Mouse (Mus musculus) midbrain, embryonic 14.5 days (tissue): Measurements from ENCODE around the gene Zfp988. TPM values are rescaled to one million over a fixed set of nuclear protein-coding genes. Genes with fewer than 3 reads are reported as not detected.
A peak's percentile ranks its signal among the peaks of the same experiment; 100 is the strongest.
"Not testable (repeated sequence)": the region's sequence is repeated elsewhere in the genome, so short reads cannot be mapped to it uniquely, and the experiment has no call there.

Experiments used
- ATAC-seq: fragments of 200-750 bp; cut with Nextera tagmentation; 2 replicates; pipeline ENCODE4 v1.8.0; 2017; ENCODE audit warnings: moderate number of reproducible peaks, moderate library complexity; ENCODE audit not compliant: low FRiP score, low TSS enrichment
- DNase-seq: peaks from one replicate; pipeline ENCODE4 v3.0.0-alpha.2; 2015
- H3K27ac ChIP-seq: fragments of 300-500 bp; sonication (generic); replicated peaks from 2 replicates; pipeline ENCODE4 v1.5.1; 2014; ENCODE audit warnings: mild to moderate bottlenecking, low read depth, low read length, moderate library complexity
- H3K27me3 ChIP-seq: fragments of 300-500 bp; sonication (generic); 2 replicates; pipeline ENCODE4 v1.6.1; 2014; ENCODE audit warnings: low read length, control low read depth, mixed read lengths; ENCODE audit not compliant: control insufficient read depth, insufficient read depth
- H3K36me3 ChIP-seq: fragments of 300-500 bp; sonication (generic); 2 replicates; pipeline ENCODE4 v1.6.1; 2014; ENCODE audit warnings: low read length, control low read depth; ENCODE audit not compliant: control insufficient read depth, insufficient read depth
- H3K4me1 ChIP-seq: fragments of 300-500 bp; sonication (generic); 2 replicates; pipeline ENCODE4 v1.6.1; 2014; ENCODE audit warnings: mild to moderate bottlenecking, antibody characterized with exemption, low read length, control low read depth; ENCODE audit not compliant: control insufficient read depth, insufficient read depth
- H3K4me2 ChIP-seq: fragments of 300-500 bp; sonication (generic); 2 replicates; pipeline ENCODE4 v1.6.1; 2014; ENCODE audit warnings: mild to moderate bottlenecking, low read length, moderate library complexity
- H3K4me3 ChIP-seq: fragments of 300-500 bp; sonication (generic); replicated peaks from 2 replicates; pipeline ENCODE4 v1.5.1; 2014; ENCODE audit warnings: low read depth, low read length
- H3K9ac ChIP-seq: fragments of 300-500 bp; sonication (generic); replicated peaks from 2 replicates; pipeline ENCODE4 v1.6.1; 2014; ENCODE audit warnings: mild to moderate bottlenecking, low read length, moderate library complexity
- H3K9me3 ChIP-seq: fragments of 300-500 bp; sonication (generic); 2 replicates; pipeline ENCODE4 v1.6.1; 2016; ENCODE audit warnings: low read length, control low read depth, mixed read lengths; ENCODE audit not compliant: control insufficient read depth
- WGBS: fragments of 180-500 bp; shearing (Covaris S2); extraction: QIAGEN DNeasy Blood & Tissue Kit; methylation state at CpG from one replicate; pipeline ENCODE4 v1.1.7; 2014; 5-methylcytosine and 5-hydroxymethylcytosine counted together
- polyA plus RNA-seq: library from polyadenylated mRNA; unstranded; fragments of >200 nt; fragmentation: Nextera tagmentation; extraction: Ambion mirVana; gene quantifications from 2 replicates; pipeline ENCODE4 v1.2.1, GENCODE M21; 2014

The Zfp988 gene
- polyA plus RNA-seq, 1 experiment from 2014 or later: not detected

DNA sequence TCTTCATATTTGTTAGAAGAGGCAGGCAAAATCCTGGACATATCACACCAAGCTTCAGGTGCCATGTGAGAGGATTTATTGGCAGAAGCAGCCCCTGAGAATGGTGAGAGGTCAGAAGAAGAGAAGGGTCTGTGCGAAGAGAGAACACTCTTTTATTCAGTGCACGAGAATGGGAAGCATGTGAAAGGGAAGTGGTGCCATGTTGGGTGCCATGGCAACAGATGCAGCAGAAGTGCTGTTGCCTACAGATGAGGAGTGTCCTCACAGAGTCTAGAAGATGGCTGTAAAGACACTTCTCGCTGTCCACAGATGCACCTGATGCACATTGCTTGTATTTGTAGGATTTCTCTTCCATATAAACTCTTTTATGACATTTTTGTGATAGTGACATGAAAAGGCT, 6.9 kb upstream of the Zfp988 start:
- 69% methylated on average over 3 of the region's 3 CpGs for WGBS
- not testable (repeated sequence) for ATAC-seq, H3K27ac ChIP-seq, H3K9ac ChIP-seq, H3K4me1 ChIP-seq, H3K9me3 ChIP-seq, H3K4me3 ChIP-seq, H3K4me2 ChIP-seq, H3K36me3 ChIP-seq, H3K27me3 ChIP-seq, DNase-seq

DNA sequence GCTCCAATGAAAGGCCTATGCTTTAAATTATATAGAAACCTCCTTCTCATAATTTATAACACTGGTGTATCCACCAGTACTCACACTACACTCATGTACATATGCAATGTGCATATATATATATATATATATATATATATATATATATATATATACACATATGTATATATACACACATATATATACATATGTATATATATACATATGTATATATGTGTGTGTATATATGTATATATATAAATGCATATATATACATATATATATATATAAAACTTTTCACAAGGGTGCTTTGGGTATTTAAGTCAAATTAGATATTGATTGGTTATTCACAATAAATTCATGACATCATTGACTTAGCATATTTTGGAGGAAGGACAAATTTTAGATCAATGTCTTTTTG, 3.1 kb upstream of the Zfp988 start:
- H3K4me1 ChIP-seq, ATAC-seq, H3K4me2 ChIP-seq, H3K27ac ChIP-seq, H3K27me3 ChIP-seq, H3K36me3 ChIP-seq, DNase-seq, H3K9me3 ChIP-seq, H3K9ac ChIP-seq, H3K4me3 ChIP-seq: not testable (repeated sequence)

DNA sequence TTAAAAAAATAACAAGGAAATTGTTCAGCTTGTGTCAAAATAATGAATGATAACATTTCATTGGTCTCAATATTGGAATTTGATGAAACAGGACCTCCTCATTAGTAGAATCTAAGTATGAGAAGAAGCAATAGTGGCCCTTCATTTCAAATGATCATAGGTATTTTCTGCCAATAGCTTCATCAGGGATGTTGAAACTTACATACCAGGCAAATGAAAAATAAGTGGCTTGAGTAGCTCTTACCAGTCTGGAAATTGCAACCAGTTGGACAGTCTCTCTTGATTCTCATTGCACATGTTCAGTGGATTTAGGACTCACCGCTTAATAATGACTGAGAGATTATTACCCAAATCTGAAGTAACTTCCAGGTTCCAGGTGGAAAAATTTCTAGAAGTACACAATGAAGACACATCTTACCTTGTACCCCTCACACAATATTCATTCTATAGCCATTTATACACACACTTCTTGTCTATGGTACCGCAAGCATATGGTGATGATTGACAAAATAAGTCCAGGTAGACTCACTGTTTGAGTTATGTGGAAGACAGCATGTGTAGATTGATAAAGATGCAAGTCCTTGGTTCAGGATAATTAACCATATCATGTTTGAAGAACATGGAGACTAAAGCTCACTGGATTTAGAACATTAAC, 29.7 kb downstream of the Zfp988 start:
- 91% methylated on average over 2 of the region's 2 CpGs for WGBS
- H3K4me2 ChIP-seq, H3K36me3 ChIP-seq, H3K4me1 ChIP-seq, DNase-seq, H3K27ac ChIP-seq, H3K27me3 ChIP-seq, H3K9ac ChIP-seq, H3K4me3 ChIP-seq: not testable (repeated sequence)
- peak; percentile 63 for ATAC-seq
- peaks cover 56% of the 10 kb centered on the region for H3K9me3 ChIP-seq

DNA sequence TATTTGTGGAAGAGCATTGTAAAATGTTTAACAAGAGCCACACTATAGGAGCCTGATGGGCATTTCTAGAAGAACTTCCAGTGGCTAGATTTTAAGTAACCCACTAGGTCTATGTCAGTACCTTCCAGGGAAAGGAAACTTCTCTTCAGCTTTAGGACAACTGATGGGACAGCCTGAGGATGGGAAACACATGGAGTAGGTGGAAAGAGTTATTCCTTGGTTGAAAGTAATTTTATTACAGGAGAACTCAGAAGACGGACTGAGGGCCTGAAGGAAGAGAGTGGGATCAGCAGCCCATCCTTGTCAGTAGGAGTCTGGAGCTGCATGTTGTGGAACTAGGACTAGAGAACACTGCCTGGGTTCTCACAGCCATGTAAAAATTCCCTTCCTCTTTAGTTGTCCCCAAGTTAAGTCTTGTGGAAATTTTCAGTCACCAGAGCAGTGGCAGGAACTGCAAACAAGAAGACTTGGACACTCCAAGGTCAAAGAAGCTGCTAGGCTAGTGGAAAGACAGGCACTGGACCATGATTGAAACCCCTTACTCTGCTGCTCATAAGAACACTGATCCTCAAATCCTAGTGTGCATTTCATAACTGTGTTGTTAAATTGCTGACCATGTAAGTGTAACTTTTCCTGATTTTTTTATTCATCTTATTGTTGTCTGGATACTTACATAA, 30.4 kb downstream of the Zfp988 start:
- H3K4me1 ChIP-seq, H3K4me2 ChIP-seq, H3K36me3 ChIP-seq, H3K27ac ChIP-seq, H3K27me3 ChIP-seq, H3K4me3 ChIP-seq, DNase-seq, H3K9ac ChIP-seq: not testable (repeated sequence)
- 48% methylated on average over 1 of the region's 1 CpGs for WGBS
- ATAC-seq: peak; percentile 49
- peaks cover 61% of the 10 kb centered on the region for H3K9me3 ChIP-seq

DNA sequence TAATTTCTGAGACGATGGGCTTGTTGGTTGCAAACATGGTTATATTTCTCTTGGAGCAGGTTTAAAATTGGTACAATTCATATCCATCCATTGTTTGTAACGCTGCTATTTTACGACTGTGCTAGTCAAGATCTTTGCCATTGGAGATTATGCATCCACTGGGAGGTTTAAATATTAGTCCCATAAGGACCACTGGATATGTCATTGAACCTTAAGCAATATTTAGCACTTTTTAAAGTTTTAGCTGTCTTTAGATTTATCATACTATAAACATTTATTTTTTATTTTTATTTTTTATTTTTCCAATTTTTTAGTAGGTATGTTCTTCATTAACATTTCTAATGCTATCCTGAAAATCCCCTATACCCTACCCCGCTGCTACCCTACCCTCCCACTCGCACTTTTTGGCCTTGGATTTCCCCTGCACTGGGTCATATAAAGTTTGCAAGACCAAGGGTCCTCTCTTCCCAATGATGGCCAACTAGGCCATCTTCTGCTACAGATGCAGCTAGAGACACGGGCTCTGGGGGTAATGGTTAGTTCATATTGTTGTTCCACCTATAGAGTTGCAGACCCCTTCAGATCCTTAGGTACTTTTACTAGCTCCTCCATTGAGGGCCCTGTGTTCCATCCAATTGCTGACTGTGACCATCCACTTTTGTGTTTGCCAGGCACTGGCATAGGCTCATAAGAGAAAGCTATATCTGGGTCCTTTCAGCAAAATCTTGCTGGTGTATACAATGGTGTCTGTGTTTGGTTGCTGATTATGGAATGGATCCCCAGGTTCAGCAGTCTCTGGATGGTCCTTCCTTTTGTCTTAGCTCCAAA, 31.1 kb downstream of the Zfp988 start:
- H3K27ac ChIP-seq, H3K4me1 ChIP-seq, H3K36me3 ChIP-seq, H3K27me3 ChIP-seq, H3K4me2 ChIP-seq, H3K4me3 ChIP-seq, H3K9ac ChIP-seq, DNase-seq: not testable (repeated sequence)
- ATAC-seq: peak; percentile 72
- WGBS: 67% methylated on average over 6 of the region's 6 CpGs
- H3K9me3 ChIP-seq: peaks cover 63% of the 10 kb centered on the region

DNA sequence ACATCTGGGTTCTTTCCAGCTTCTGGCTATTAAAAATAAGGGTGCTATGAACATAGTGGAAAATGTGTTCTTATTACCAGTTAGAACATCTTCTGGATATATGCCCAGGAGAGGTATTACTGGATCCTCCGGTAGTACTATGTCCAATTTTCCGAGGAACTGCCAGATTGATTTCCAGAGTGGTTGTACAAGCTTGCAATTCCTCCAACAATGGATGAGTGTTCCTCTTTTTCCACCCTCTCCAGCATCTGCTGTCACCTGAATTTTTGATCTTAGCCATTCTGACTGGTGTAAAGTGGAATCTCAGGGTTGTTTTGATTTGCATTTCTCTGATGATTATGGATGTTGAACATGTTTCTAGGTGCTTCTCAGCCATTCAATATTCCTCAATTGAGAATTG, 32.0 kb downstream of the Zfp988 start:
- H3K27ac ChIP-seq, H3K4me1 ChIP-seq, DNase-seq, H3K4me2 ChIP-seq, H3K9ac ChIP-seq, H3K36me3 ChIP-seq, H3K4me3 ChIP-seq, ATAC-seq, H3K27me3 ChIP-seq: not testable (repeated sequence)
- WGBS: 91% methylated on average over 2 of the region's 2 CpGs
- peaks cover 63% of the 10 kb centered on the region for H3K9me3 ChIP-seq

DNA sequence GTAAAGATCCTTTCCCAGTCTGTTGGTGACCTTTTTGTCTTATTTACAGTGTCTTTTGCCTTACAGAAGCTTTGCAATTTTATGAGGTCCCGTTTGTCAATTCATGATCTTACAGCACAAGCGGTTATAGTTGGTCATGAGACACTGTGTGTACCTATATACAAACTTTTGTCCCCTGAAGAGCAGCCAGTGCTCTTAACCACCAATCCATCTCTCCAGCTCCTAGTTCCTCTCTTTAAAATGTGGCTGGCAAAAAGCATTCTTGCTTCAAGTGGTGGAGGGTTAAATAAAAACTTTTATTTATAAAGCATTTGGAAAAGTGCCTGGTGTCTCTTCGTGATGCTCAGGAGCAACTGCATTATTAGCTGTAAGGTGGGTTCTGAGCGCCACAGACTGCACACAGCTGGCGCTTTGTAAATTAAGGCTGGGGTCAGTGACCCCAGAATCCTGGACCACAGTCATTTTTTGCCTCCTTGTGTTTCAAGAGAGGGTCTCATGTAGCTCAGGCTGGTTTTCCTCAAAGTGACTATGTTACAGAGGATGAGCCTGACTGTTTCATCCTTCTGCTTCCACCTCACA, 32.6 kb downstream of the Zfp988 start:
- Histone ChIP-seq H3K4me1 (no peaks in the 10 kb centered on the region), H3K36me3 (no peaks in the 10 kb centered on the region), H3K4me2 (no peak overlapping the region), H3K9ac (no peak overlapping the region), H3K4me3 (no peak overlapping the region), H3K9me3 (peaks cover 65% of the 10 kb centered on the region), H3K27ac (no peak overlapping the region), H3K27me3 (no peaks in the 10 kb centered on the region)
- ATAC-seq (peak; percentile 43; the same call in 1 of the 2 replicates), DNase-seq (no peak)
- whole genome bisulfite sequencing: 71% methylated on average over 5 of the region's 5 CpGs

DNA sequence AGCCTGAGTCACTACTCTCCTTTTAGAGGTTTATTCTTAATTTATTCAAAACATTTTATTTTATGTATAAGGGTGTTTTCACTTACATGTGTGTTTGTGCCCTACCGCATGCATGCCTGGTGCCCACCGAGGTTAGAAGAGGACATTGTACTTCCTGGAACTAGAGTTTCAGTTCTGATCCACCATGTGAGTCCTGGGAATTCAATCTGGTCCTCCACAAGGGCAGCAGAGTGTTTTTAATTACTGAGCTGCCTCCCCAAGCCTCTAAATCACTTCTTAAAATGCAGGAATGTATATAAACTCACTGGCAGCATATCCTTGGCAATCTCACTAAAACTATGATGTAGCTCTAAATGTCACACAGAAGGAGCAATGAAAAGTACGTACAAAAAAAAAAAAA, 33.2 kb downstream of the Zfp988 start:
- not testable (repeated sequence) for H3K4me1 ChIP-seq, H3K27me3 ChIP-seq, ATAC-seq, DNase-seq, H3K4me3 ChIP-seq, H3K4me2 ChIP-seq, H3K9ac ChIP-seq, H3K27ac ChIP-seq, H3K36me3 ChIP-seq
- H3K9me3 ChIP-seq: peaks cover 70% of the 10 kb centered on the region
- WGBS: 84% methylated on average over 3 of the region's 3 CpGs
